Mouse (Mus musculus) ES-E14 (cell line): Measurements from ENCODE around the gene Rad51b. TPM values are rescaled to one million over a fixed set of nuclear protein-coding genes. Genes with fewer than 3 reads are reported as not detected.

Source experiments
- DNase-seq: peaks from one replicate; pipeline ENCODE4 v3.0.0-alpha.2; 2013; ENCODE audit warnings: low read depth, low spot score
- H3K27ac ChIP-seq: 2 replicates; pipeline ENCODE4 v1.5.1; 2012; ENCODE audit warnings: low read depth, mild to moderate bottlenecking, low read length, moderate library complexity, mixed read lengths; ENCODE audit not compliant: poor library complexity, insufficient read depth, severe bottlenecking
- H3K36me3 ChIP-seq: 2 replicates; pipeline ENCODE4 v1.6.1; 2012; ENCODE audit warnings: mild to moderate bottlenecking, low read length, moderate library complexity, mixed read lengths; ENCODE audit not compliant: control insufficient read depth, poor library complexity, insufficient read depth, severe bottlenecking
- H3K4me1 ChIP-seq, 2 experiments: fragments of 150-350 bp in 1 of 2; sonication (generic) in 1 of 2; 2 replicates each; pipeline ENCODE4 v1.6.1; 2012; ENCODE audit warnings: low read length in 2 of 2, mild to moderate bottlenecking in 1 of 2, mixed read lengths in 1 of 2; ENCODE audit not compliant: control insufficient read depth in 2 of 2, insufficient read depth in 2 of 2, poor library complexity in 1 of 2
- H3K4me3 ChIP-seq, 2 experiments: fragments of 150-350 bp in 1 of 2; sonication (generic) in 1 of 2; 2 replicates each; pipeline ENCODE4 v1.5.1; 2012; ENCODE audit warnings: low read length in 2 of 2, low read depth in 1 of 2, mild to moderate bottlenecking in 1 of 2, mixed read lengths in 1 of 2; ENCODE audit not compliant: insufficient read depth in 1 of 2, poor library complexity in 1 of 2, severe bottlenecking in 1 of 2
- H3K9ac ChIP-seq: 2 replicates; pipeline ENCODE4 v1.6.1; 2012; ENCODE audit warnings: low read depth, mild to moderate bottlenecking, low read length, mixed read lengths; ENCODE audit not compliant: poor library complexity, insufficient read depth, severe bottlenecking
- H3K9me3 ChIP-seq: fragments of 150-350 bp; sonication (generic); 2 replicates; pipeline ENCODE4 v1.6.1; 2012; ENCODE audit warnings: low read depth, mild to moderate bottlenecking, low read length; ENCODE audit not compliant: control insufficient read depth, insufficient read depth
- CHD2 ChIP-seq: IDR thresholded peaks from 2 replicates; pipeline ENCODE4 v1.6.1; 2014; ENCODE audit warnings: mild to moderate bottlenecking, low read depth, low read length, inconsistent platforms
- HCFC1 ChIP-seq: IDR thresholded peaks from 2 replicates; pipeline ENCODE4 v1.6.1; 2012; ENCODE audit warnings: low read length, inconsistent platforms, borderline replicate concordance; ENCODE audit not compliant: insufficient read depth
- MAFK ChIP-seq: IDR thresholded peaks from 2 replicates; pipeline ENCODE4 v1.6.1; 2014; ENCODE audit warnings: mild to moderate bottlenecking, low read depth, low read length, inconsistent platforms; ENCODE audit not compliant: insufficient read depth
- ZC3H11A ChIP-seq: IDR thresholded peaks from 2 replicates; pipeline ENCODE4 v1.6.1; 2012; ENCODE audit warnings: low read depth, mild to moderate bottlenecking, inconsistent platforms, low read length, borderline replicate concordance
- ZNF384 ChIP-seq: IDR thresholded peaks from 2 replicates; pipeline ENCODE4 v1.6.1; 2012; ENCODE audit warnings: low read depth, low read length, inconsistent platforms
- in situ Hi-C, 2 experiments: fragments of 600-800 bp; cut with MboI; formaldehyde crosslinking; loops; one replicate each; pipeline ENCODE4 v1.15.1; 2025; ENCODE audit warnings: low sequenced_read_pairs in 2 of 2, inconsistent platforms in 1 of 2; ENCODE audit not compliant: unreplicated experiment in 2 of 2
- total RNA-seq: library from RNA; depleted of rRNA; stranded (reverse); fragments of 300-350 nt; gene quantifications from 2 replicates; pipeline ENCODE4 v1.2.3, GENCODE M21; 2012

The Rad51b gene
- total RNA-seq, 1 experiment, result 6.7 TPM

DNA sequence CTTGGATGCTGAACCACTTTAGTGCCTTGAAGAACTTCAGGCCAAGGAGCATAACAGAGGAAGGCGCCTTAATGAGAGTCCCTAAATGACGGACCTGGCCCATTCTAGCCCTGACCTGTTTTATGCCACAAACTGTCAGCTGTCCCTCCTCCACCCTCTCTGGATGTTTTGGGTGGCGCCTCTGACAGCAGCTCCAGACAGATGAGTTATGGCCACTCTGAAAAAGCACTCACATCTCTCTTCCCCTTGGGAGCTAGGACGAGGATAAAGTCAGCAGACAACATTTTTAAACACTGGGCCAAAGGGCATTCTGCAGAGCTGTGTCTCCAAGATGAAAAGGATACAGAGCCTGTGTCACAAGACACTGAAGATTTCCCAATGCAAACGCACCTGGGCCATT is 459.3 kb downstream of the Rad51b start:
- H3K4me1 ChIP-seq, result peaks cover 0 to 4% of the 10 kb centered on the region in 2 experiments; a peak in 1 of 4 replicates
- no peaks in the 10 kb centered on the region for H3K36me3 ChIP-seq
- in situ Hi-C loops, result no loop called here
- no peak for TF ChIP-seq HCFC1
- no peak for TF ChIP-seq ZC3H11A
- no peak for TF ChIP-seq CHD2
- no peak for TF ChIP-seq ZNF384
- TF ChIP-seq MAFK, result no peak
- H3K9ac ChIP-seq, result no peak overlapping the region
- H3K27ac ChIP-seq, result no peak overlapping the region
- no peak for DNase-seq
- H3K4me3 ChIP-seq, result no peak overlapping the region
- no peaks in the 10 kb centered on the region for H3K9me3 ChIP-seq

DNA sequence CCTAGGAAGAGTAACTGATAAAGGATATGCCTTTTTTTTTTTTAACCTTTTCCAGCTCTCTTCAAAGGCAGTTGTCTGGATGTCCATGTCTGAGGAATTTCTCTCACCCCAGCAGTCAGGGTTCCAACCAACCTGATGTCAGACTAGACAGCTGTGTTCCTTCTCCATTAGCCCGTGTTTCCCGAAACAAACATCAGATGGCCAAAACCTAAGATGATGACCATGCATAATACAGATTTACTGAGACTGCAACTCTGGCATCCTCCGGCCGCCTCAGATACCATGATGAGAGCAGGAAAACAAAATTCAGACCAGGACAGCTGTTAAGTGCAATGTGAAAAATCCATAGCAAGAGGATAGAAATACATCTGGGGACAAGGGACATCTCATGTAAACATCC is 460.7 kb downstream of the Rad51b start:
- H3K4me3 ChIP-seq, result no peak overlapping the region
- no peak for DNase-seq
- H3K9ac ChIP-seq, result no peak overlapping the region
- no peaks in the 10 kb centered on the region for H3K36me3 ChIP-seq
- H3K27ac ChIP-seq, result no peak overlapping the region
- in situ Hi-C loops, result no loop called here
- no peaks in the 10 kb centered on the region for H3K9me3 ChIP-seq
- H3K4me1 ChIP-seq, result peaks cover 0 to 2% of the 10 kb centered on the region in 2 experiments; a peak in 1 of 4 replicates
- TF ChIP-seq HCFC1, result no peak
- no peak for TF ChIP-seq MAFK
- no peak for TF ChIP-seq CHD2
- TF ChIP-seq ZC3H11A, result no peak
- no peak for TF ChIP-seq ZNF384

DNA sequence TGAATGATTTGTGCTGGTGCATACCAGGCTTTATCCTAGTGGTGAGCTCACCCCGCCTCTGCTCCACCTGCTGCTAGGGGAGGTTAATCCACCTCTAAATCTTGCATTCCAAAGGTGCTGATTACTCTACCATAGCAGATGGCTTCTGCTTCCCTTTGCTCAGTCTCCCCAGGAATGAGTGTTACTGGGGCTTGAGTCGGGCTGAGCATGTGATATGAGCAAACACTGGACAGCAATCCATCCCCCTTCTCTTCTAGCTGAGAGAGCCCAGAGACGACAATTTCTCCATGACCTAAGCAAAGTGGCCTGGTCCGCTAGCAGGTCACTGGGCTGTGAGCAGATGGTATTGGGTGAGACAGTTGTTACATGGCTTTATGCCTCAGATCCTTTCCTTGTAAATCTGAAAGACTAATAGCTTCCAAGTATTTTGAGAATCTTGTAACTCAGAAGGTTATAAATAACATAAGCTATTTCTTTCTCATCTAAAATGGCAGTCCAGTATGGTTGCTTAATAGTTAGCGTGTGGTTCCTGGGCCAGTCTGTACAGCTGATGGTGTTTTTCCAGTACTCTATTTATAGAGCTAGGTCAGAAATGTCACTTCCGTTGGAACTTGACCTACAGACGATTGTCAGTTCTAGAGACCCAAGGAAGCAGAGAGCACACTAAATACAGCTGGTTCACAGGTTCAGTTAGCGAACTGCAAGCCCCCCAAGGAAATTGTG is 462.3 kb downstream of the Rad51b start:
- peak; percentile 27 for DNase-seq

DNA sequence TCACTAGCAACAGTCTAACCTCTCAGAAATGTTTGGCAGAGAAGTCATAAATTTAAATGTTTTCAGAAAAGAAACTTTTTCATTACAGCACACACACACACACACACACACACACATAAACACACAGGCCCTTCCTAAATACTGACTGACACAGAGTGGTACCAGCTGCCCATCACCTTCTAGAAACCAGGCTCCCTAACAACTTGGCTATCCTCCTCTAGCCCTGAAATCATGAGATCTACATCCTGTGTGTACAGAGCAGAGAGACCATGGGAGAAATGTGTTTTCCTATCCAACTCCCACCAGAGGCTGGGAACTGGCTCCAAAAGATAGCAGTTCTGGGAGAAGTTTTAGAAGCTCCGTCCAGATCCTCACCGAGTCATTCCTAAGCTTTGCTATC is 464.1 kb downstream of the Rad51b start:
- H3K4me1 ChIP-seq, result peaks cover 0 to 2% of the 10 kb centered on the region in 2 experiments; a peak in 1 of 4 replicates

More for the DNA sequence above, 462.3 kb downstream of the Rad51b start:
- in situ Hi-C loops, result no loop called here
- Histone ChIP-seq H3K4me1 (peaks cover 0 to 2% of the 10 kb centered on the region in 2 experiments; a peak in 1 of 4 replicates), H3K4me3 (no peak overlapping the region), H3K9ac (no peak overlapping the region), H3K36me3 (no peaks in the 10 kb centered on the region), H3K27ac (no peak overlapping the region), H3K9me3 (no peaks in the 10 kb centered on the region)
- TF ChIP-seq ZC3H11A (0 out of 2 replicates have a peak, but pooled peaks have one; percentile 3), MAFK (no peak)

DNA sequence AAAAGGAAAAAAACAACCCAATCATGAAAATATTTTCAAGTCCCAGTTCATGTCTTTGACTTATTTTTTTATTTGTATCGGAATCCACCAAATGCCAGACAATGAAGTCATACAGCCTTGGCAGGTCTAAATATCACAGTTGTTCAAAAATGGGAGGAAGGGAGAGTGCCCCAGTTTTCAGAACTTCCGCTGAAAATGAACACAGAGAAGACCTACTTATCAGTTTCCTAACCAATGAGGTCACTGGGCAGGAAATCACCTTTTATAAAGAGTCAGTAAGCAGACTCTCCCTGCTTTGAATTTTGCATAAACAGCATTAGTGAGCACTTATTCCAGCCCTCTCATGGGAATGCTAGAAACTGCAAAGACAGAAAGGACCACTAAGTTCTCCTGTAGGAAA is 465.0 kb downstream of the Rad51b start:
- TF ChIP-seq HCFC1, result no peak
- TF ChIP-seq ZC3H11A, result no peak
- no peak overlapping the region for H3K9ac ChIP-seq
- in situ Hi-C loops, result no loop called here

More for the DNA sequence above, 464.1 kb downstream of the Rad51b start:
- in situ Hi-C loops, result no loop called here
- H3K9ac ChIP-seq, result no peak overlapping the region
- no peak overlapping the region for H3K4me3 ChIP-seq
- no peak for TF ChIP-seq ZC3H11A
- no peak for TF ChIP-seq CHD2
- TF ChIP-seq ZNF384, result no peak
- no peak for TF ChIP-seq MAFK
- no peak for TF ChIP-seq HCFC1
- H3K27ac ChIP-seq, result no peak overlapping the region
- no peaks in the 10 kb centered on the region for H3K36me3 ChIP-seq
- no peak for DNase-seq
- no peaks in the 10 kb centered on the region for H3K9me3 ChIP-seq

More for the DNA sequence above, 465.0 kb downstream of the Rad51b start:
- Histone ChIP-seq H3K27ac (no peak overlapping the region), H3K4me3 (no peak overlapping the region), H3K4me1 (peaks cover 0 to 2% of the 10 kb centered on the region in 2 experiments; a peak in 1 of 4 replicates), H3K36me3 (no peaks in the 10 kb centered on the region), H3K9me3 (no peaks in the 10 kb centered on the region)
- DNase-seq, result no peak
